Mouse (Mus musculus): Measurements from ENCODE around the gene Vamp4.

- TF ChIP-seq CTCF (IDR thresholded peaks at IDR 0.05; ENCODE audit: low read depth) (no peak), EP300 (optimal IDR thresholded peaks at IDR 0.05) (no peak)
These were observed 73.4 kb downstream of the Vamp4 start for GRCm38 (mm10) chr1:162643752-162644151.

Data from stomach, postnatal 0 days (tissue).